Mouse (Mus musculus) C2C12 (cell line): ENCODE measurements around the gene Htr2b.

Experiments
- CTCF ChIP-seq: IDR thresholded peaks from one replicate; pipeline ENCODE4 v1.5.1; 2011; ENCODE audit not compliant: control insufficient read depth, insufficient read depth, insufficient read length
- MAX ChIP-seq: IDR thresholded peaks from one replicate; pipeline ENCODE4 v1.6.1; 2011; ENCODE audit warnings: mild to moderate bottlenecking, control low read depth
- USF1 ChIP-seq: IDR thresholded peaks from one replicate; pipeline ENCODE4 v1.6.1; 2011; ENCODE audit warnings: low read depth, mild to moderate bottlenecking, control low read depth, moderate library complexity

DNA sequence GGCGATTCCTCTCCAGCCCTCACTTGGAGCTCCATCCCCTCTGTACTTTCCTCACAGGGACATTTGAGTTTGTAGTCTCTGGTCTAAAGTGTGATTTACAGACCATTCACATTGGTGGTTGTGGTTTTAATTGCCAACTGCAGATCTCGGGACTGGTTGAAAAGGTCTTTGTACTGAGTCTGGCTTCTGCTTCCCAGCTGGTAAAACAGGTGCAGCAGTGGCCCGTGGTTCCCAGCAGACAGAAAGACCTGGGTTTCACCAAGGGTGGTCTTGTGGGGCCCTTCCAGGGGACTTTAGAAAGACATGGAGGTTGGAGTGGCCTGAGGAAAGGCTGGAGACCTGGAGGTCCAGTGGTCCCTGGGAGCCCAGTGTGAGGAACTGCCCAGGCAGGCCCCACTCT lies 56.8 kb downstream of the Htr2b start:
- TF ChIP-seq CTCF (no peak), USF1 (no peak), MAX (no peak)
